Mouse (Mus musculus) stomach, postnatal 0 days (tissue): ENCODE results near the gene Rhof.

ENCODE experiments used
- CTCF ChIP-seq: IDR thresholded peaks from 2 replicates; pipeline ENCODE4 v1.5.1; 2016; ENCODE audit warnings: antibody characterized with exemption, low read depth, mild to moderate bottlenecking, moderate library complexity
- EP300 ChIP-seq: optimal IDR thresholded peaks from 2 replicates; pipeline ENCODE3; 2016; ENCODE audit warnings: antibody characterized with exemption

- peak; percentile 1 for TF ChIP-seq EP300
- peak; percentile 42 for TF ChIP-seq CTCF
These were observed 5.9 kb upstream of the Rhof start for GRCm38 (mm10) chr5:123138230-123138911.
